Mouse (Mus musculus) olfactory bulb, adult 2 months (tissue): ENCODE measurements around the gene Wdr1.

ENCODE experiments used
- CTCF ChIP-seq: fragments of 200-500 bp; IDR thresholded peaks from 2 replicates; pipeline ENCODE4 v1.5.1; 2012; ENCODE audit warnings: low read depth, mild to moderate bottlenecking, low read length, moderate library complexity; ENCODE audit not compliant: insufficient read depth
- POLR2A ChIP-seq: fragments of 200-500 bp; IDR thresholded peaks from 2 replicates; pipeline ENCODE4 v1.6.1; 2012; ENCODE audit warnings: mild to moderate bottlenecking, low read depth, low read length, moderate library complexity; ENCODE audit not compliant: insufficient read depth

DNA sequence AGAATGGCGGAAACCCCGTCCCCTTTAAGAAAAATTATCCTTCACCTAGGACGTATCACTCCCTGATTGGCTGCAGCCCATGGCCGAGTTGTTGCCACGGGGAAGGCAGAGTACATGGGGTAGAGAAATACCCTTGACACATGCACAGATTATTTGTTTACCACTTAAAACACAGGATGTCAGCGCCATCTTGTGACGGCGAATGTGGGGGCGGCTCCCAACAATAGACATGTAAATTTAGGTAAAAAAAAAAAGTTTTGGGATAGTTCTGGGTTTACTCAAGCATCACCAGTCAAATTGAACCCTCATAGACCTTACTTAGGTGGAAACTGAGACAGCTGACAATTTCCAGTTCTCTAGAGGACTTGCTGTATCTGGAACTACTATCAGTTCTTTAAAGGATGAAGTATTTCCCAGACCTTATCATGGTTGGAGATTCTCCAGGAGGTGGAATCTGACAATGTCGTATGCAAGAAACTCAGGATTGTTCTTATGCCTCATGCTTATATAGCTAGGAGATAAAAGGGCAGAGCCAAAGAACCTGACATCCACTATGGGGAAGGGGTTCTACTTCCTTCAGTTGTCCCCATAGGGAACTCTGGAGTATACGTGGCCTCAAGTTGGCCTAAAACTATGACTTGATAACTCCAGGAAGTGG lies 35.8 kb upstream of the Wdr1 start:
- TF ChIP-seq CTCF = no peak
- TF ChIP-seq POLR2A = no peak
